Mouse (Mus musculus): ENCODE data around the gene Tpst2.

Gene Tpst2

GRCm38 (mm10) chr5:112326446-112327009 is 50.0 kb downstream of the Tpst2 start:
- DNase-seq (ENCODE audit: low read depth, low spot score): no peak

GRCm38 (mm10) chr5:112327854-112328253 is 51.4 kb downstream of the Tpst2 start:
- DNase-seq (ENCODE audit: low read depth, low spot score): no peak

DNA sequence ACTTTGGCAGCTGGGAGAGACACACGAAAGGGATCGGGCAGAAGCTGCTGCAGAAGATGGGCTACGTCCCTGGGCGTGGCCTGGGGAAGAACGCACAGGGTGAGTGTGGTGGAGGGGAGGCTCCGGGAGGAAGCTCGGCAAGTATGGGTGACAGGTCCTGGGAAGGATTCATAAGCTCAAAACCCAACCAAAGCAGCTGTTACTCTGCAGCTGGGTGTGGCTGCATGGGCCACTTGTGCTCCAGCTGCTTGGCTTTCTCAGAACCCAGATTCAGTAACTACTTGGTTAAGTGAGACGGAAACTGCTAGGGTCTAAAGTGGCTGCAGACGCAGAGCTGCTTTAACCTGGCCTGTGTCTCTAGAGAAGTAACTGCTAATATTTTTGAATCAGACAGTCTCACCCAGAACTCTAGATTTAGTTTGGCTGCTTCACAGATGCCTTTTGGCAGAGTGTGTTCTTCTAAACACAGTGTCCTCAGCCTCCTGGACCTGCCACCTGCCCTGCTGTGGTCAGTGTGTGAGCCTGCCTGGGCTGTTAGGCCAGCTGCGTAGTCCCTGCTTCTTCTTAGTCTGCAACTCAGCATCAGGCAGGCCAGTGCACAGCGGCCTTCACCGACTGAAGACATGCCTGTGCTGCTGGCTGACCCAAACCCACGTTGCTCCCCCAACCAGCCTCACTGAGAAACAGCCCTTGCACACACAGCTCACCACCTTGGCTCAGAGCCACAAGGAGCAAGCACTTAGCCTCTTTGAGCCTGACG is 53.5 kb downstream of the Tpst2 start:
- DNase-seq (ENCODE audit: low read depth, low spot score): no peak

GRCm38 (mm10) chr5:112335473-112335872 is 59.0 kb downstream of the Tpst2 start:
- DNase-seq (ENCODE audit: low read depth, low spot score): no peak

- DNase-seq (ENCODE audit: low read depth, low spot score): no peak
Measured at GRCm38 (mm10) chr5:112337004-112337403, 60.5 kb downstream of the Tpst2 start.

- no peak for DNase-seq (ENCODE audit: low read depth, low spot score)
Measured at GRCm38 (mm10) chr5:112339215-112339614, 62.7 kb downstream of the Tpst2 start.

DNA sequence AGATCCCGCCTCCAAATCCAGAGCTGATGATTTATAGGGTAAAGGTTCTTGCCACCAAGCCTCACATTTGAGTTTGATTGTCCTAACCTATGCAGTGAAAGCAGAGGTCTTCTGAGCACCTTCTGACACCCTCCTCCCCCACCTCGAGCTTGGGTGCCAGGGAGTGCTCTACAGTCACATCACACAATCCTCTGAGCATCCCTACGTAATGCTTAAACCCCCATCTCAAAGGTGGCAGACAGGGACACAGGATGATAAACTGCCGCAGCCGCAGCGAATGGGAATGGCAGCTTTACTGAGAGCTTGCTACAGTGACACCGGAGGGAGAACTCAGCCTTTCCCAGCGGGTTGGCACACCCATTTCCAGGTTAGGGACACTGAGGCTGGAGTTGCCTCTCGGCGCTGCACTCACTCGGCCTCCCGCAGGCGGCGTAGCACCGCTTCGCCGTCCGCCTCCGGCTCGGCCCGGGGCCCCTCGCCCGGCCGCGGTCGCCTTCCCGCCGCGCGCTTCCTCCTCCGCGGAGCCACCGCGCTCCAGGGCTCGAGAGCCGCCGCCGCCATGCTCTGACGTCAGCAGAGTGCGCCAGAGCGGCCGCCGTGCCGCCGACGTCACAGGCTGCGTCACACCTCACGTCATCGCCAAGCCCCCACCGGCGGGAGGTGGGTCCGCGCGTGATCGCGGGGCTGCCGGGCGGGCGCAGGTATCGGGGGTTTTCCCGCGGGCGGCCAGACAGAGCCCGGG is 66.1 kb downstream of the Tpst2 start, which contains the start of the genes Srrd and Hps4:
TSS of gene Srrd (minus strand) at position 578 of the 742 bp plus-strand sequence.
TSS of gene Hps4 (plus strand) at position 621 of the 742 bp plus-strand sequence.
- DNase-seq (ENCODE audit: low read depth, low spot score): peak; percentile 59

- no peak for DNase-seq (ENCODE audit: low read depth, low spot score)
Measured at GRCm38 (mm10) chr5:112343205-112343595, 66.7 kb downstream of the Tpst2 start.

- DNase-seq (ENCODE audit: low read depth, low spot score): no peak
Measured at GRCm38 (mm10) chr5:112344092-112344960, 67.8 kb downstream of the Tpst2 start.

GRCm38 (mm10) chr5:112346211-112346965 is 69.9 kb downstream of the Tpst2 start:
- DNase-seq (ENCODE audit: low read depth, low spot score): no peak

- DNase-seq (ENCODE audit: low read depth, low spot score): no peak
Measured at GRCm38 (mm10) chr5:112349169-112349568, 72.7 kb downstream of the Tpst2 start.

DNA sequence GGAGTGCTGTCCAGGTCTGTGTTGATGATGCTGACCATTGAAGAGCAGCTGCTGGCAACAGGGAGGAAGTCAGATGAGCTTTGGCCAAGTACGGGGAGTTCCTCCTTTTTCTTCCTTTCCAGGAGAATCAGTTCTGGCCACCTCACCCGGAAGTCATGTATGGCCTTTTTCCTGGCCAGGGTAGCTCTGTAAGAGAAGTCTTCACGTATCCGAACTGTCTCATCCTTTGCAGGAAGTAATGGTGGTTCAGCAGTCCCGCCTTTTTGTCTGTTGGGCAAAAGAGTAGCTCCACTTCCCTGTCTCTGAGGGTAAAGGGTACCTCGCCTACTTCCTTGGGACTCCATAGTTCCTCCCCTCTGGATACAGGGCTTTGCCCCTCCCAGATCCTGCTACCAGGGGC is 79.0 kb downstream of the Tpst2 start:
- no peak for DNase-seq (ENCODE audit: low read depth, low spot score)

DNA sequence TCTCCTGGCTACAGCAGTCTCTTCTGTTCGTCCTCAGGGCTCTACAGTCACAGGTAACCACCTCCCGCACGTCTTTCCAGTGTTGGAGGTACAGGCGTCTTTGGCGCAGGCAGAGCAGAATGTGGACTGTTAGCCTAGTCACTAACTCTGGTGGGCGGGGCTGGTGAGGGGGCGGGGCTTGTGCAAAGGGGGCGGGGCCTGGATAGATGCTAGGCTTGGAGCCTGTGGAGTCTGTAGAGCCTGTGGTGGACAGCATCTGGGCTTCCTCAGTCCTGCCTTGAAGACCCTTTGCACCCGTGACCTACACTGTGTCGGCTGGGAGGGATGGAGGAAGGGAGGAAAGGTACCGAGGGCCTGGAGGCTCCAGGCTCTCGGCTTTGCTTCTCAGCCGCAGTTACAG is 79.4 kb downstream of the Tpst2 start, which contains the start of gene Gm6583:
TSS of gene Gm6583 (minus strand) at position 124 of the 400 bp plus-strand sequence.
- no peak for DNase-seq (ENCODE audit: low read depth, low spot score)

DNA sequence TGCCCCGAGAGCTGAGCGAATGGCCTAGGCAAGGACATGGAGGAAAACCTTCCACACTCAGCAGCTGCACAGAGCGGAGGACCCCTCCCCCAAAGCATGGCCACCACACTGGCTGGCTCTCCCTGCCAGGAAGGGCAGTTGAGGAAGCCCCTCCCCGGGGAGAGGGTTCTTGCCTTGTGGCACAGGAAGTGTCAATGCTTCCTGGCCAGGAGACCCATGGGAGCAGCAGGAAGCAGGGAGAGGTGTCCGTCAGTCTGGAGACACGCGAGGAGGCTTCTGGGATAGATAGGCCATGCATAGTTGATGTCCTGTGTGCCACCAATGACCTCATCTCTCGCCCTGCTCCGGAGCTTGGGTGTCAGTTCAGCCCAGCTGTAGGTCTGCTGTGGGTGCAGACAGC is 79.8 kb downstream of the Tpst2 start:
- DNase-seq (ENCODE audit: low read depth, low spot score): no peak

DNA sequence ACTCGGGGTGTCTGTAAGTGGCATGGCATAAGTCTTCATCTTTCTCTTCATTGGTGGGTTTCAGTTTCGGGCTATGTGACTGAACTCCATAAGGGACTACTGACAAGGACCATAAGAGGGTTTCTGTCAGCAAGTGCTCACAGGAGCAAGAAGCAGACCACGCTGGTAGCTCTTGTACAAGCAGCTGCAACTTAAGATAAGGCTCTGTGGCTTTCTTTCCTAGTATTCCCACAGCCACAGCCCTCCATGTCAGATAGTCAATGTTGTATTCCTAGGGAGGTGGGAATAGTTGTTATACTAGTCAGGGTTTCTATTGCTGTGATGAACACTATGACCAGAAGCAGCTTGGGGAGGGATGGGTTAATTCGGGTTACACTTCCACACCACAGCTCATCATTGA is 83.0 kb downstream of the Tpst2 start:
- no peak for DNase-seq (ENCODE audit: low read depth, low spot score)

DNA sequence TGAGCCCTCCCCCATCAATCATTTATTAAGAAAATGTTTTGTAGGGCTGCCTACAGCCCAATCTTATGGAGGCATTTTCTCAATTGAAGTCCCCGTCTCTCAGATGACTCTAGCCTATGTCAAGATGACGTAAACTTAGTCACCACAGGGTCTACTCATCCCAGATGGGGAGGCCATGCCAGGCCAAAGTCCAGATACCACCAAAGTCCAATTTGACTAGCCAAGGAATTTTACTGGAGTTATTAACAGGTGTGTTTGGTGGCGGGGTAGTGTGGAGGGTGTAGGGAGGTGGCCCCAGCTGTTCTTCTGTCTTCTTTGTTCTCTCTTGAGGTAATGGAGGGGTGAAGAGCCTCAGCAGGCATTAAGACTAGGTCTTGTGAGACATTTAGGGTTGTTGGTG is 83.6 kb downstream of the Tpst2 start:
- no peak for DNase-seq (ENCODE audit: low read depth, low spot score)

DNA sequence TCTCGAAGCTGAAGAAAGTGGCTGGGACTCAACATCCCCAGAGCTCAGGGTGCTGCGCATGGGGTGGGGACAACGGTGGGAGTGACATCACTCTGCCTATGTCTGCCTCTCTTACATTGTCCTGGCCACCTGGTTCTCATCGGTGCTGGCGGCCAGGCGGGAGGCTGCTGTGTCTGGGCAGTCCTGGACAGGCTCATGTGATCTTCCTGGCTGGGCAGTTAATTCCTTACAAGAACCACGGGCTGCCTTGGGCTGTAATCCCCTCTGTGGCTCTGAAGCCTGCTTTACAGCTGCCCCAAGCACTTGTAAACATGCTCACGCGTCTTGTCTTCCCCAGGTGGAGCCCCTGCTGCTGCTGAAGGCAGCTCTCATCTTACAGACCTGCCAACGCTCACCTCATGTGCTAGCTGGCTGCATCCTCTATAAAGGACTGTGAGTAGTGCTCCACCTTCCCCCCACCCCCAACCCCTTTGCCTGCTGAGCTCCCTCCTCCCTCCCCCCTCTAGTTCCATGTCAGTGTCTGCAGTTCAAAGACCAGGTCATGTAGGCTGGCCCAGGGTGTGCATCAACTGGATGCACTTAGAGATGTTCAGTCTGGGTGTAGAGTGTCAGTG is 87.8 kb downstream of the Tpst2 start:
- DNase-seq (ENCODE audit: low read depth, low spot score): no peak

Measured in skeletal muscle tissue, adult 2 months (tissue).